Mouse (Mus musculus) liver, embryonic 11.5 days (tissue): Measurements from ENCODE around the gene 4930404H24Rik. TPM values are rescaled to one million over a fixed set of nuclear protein-coding genes. Genes with fewer than 3 reads are reported as not detected.

Experiments used
- ATAC-seq: fragments of 200-750 bp; cut with Nextera tagmentation; replicated peaks from 2 replicates; pipeline ENCODE4 v1.8.0; 2017; ENCODE audit warnings: moderate number of reproducible peaks, mild to moderate bottlenecking, moderate TSS enrichment, moderate library complexity; ENCODE audit not compliant: low FRiP score
- DNase-seq: peaks from one replicate; pipeline ENCODE4 v3.0.0-alpha.2; 2017; ENCODE audit warnings: low spot score
- H3K27ac ChIP-seq: fragments of 300-500 bp; sonication (generic); 2 replicates; pipeline ENCODE4 v1.5.1; 2014; ENCODE audit warnings: mild to moderate bottlenecking, low read depth, low read length, control low read depth
- H3K27me3 ChIP-seq: fragments of 300-500 bp; sonication (generic); replicated peaks from 2 replicates; pipeline ENCODE4 v1.6.1; 2014; ENCODE audit warnings: low read length, mixed read lengths; ENCODE audit not compliant: control insufficient read depth, insufficient read depth
- H3K36me3 ChIP-seq: fragments of 300-500 bp; sonication (generic); 2 replicates; pipeline ENCODE4 v1.6.1; 2014; ENCODE audit warnings: mild to moderate bottlenecking, low read length, moderate library complexity, mixed read lengths; ENCODE audit not compliant: control insufficient read depth, insufficient read depth
- H3K4me1 ChIP-seq: fragments of 300-500 bp; sonication (generic); replicated peaks from 2 replicates; pipeline ENCODE4 v1.6.1; 2014; ENCODE audit warnings: low read length, mixed read lengths; ENCODE audit not compliant: control insufficient read depth, insufficient read depth
- H3K4me2 ChIP-seq: fragments of 300-500 bp; sonication (generic); 2 replicates; pipeline ENCODE4 v1.6.1; 2014; ENCODE audit warnings: mild to moderate bottlenecking, control low read depth, moderate library complexity
- H3K4me3 ChIP-seq: fragments of 300-500 bp; sonication (generic); 2 replicates; pipeline ENCODE4 v1.5.1; 2014; ENCODE audit warnings: low read depth, low read length, control low read depth
- H3K9ac ChIP-seq: fragments of 300-500 bp; sonication (generic); 2 replicates; pipeline ENCODE4 v1.6.1; 2014; ENCODE audit warnings: low read depth, low read length, control low read depth
- H3K9me3 ChIP-seq: fragments of 300-500 bp; sonication (generic); 2 replicates; pipeline ENCODE4 v1.6.1; 2016; ENCODE audit warnings: low read length, inconsistent platforms, mixed read lengths; ENCODE audit not compliant: control insufficient read depth
- WGBS: fragments of 180-500 bp; shearing (Covaris S2); extraction: QIAGEN DNeasy Blood & Tissue Kit; methylation state at CpG from one replicate; pipeline ENCODE4 v1.1.7; 2014; 5-methylcytosine and 5-hydroxymethylcytosine counted together
- polyA plus RNA-seq: library from polyadenylated mRNA; unstranded; fragments of >200 nt; fragmentation: Nextera tagmentation; extraction: Ambion mirVana; gene quantifications from 2 replicates; pipeline ENCODE4 v1.2.1, GENCODE M21; 2014

The 4930404H24Rik gene
- polyA plus RNA-seq, 1 experiment from 2014 or later: not detected

- H3K4me1 ChIP-seq: peaks cover 47% of the 10 kb centered on the region
- no peak overlapping the region for H3K27ac ChIP-seq
- ATAC-seq (no peak), DNase-seq (no peak)
- H3K4me2 ChIP-seq: no peak overlapping the region
- H3K9ac ChIP-seq: no peak overlapping the region
- H3K9me3 ChIP-seq: no peaks in the 10 kb centered on the region
- no peak overlapping the region for H3K4me3 ChIP-seq
- H3K36me3 ChIP-seq: no peaks in the 10 kb centered on the region
- H3K27me3 ChIP-seq: no peaks in the 10 kb centered on the region
- WGBS: 85% methylated on average over 6 of the region's 6 CpGs
Measured at GRCm38 (mm10) chr2:153511562-153511961, 19.0 kb downstream of the 4930404H24Rik start.

- H3K4me3 ChIP-seq: no peak overlapping the region
- H3K36me3 ChIP-seq: no peaks in the 10 kb centered on the region
- 85% methylated on average over 14 of the region's 14 CpGs for WGBS
- H3K4me1 ChIP-seq: peaks cover 56% of the 10 kb centered on the region
- no peak overlapping the region for H3K4me2 ChIP-seq
- no peak overlapping the region for H3K27ac ChIP-seq
- H3K9ac ChIP-seq: no peak overlapping the region
- H3K9me3 ChIP-seq: no peaks in the 10 kb centered on the region
- ATAC-seq (no peak), DNase-seq (no peak)
- no peaks in the 10 kb centered on the region for H3K27me3 ChIP-seq
Measured at GRCm38 (mm10) chr2:153512416-153513323, 20.1 kb downstream of the 4930404H24Rik start.

GRCm38 (mm10) chr2:153513983-153514382, 21.4 kb downstream of the 4930404H24Rik start:
- Histone ChIP-seq H3K4me2 (no peak overlapping the region), H3K27me3 (no peaks in the 10 kb centered on the region), H3K9ac (no peak overlapping the region), H3K4me1 (peaks cover 48% of the 10 kb centered on the region), H3K36me3 (no peaks in the 10 kb centered on the region), H3K27ac (no peak overlapping the region), H3K9me3 (no peaks in the 10 kb centered on the region), H3K4me3 (no peak overlapping the region)
- DNase-seq (no peak), ATAC-seq (no peak)
- 88% methylated on average over 3 of the region's 3 CpGs for WGBS

- H3K4me1 ChIP-seq: peaks cover 42% of the 10 kb centered on the region
- no peaks in the 10 kb centered on the region for H3K9me3 ChIP-seq
- WGBS: 72% methylated on average over 14 of the region's 14 CpGs
- no peak overlapping the region for H3K27ac ChIP-seq
- H3K27me3 ChIP-seq: no peaks in the 10 kb centered on the region
- no peak overlapping the region for H3K9ac ChIP-seq
- H3K36me3 ChIP-seq: no peaks in the 10 kb centered on the region
- no peak for DNase-seq
- no peak overlapping the region for H3K4me2 ChIP-seq
- no peak for ATAC-seq
- no peak overlapping the region for H3K4me3 ChIP-seq
Measured at GRCm38 (mm10) chr2:153514497-153515380, 22.1 kb downstream of the 4930404H24Rik start.

- WGBS: 91% methylated on average over 6 of the region's 6 CpGs
- no peak overlapping the region for H3K4me2 ChIP-seq
Measured at GRCm38 (mm10) chr2:153515582-153515981, 23.0 kb downstream of the 4930404H24Rik start.

GRCm38 (mm10) chr2:153516961-153517360, 24.4 kb downstream of the 4930404H24Rik start:
- Histone ChIP-seq H3K27ac (no peak overlapping the region), H3K9ac (peak overlapping the region; percentile 7; the same call in 1 of the 2 replicates), H3K4me2 (no peak overlapping the region), H3K4me3 (no peak overlapping the region), H3K4me1 (peaks cover 49% of the 10 kb centered on the region), H3K9me3 (no peaks in the 10 kb centered on the region), H3K27me3 (no peaks in the 10 kb centered on the region), H3K36me3 (no peaks in the 10 kb centered on the region)
- DNase-seq (no peak), ATAC-seq (no peak; the same call in 1 of the 2 replicates)
- WGBS: 52% methylated on average over 4 of the region's 4 CpGs

More at GRCm38 (mm10) chr2:153515582-153515981, 23.0 kb downstream of the 4930404H24Rik start:
- no peak overlapping the region for H3K4me3 ChIP-seq
- ATAC-seq (no peak), DNase-seq (no peak)
- H3K4me1 ChIP-seq: peaks cover 42% of the 10 kb centered on the region
- no peak overlapping the region for H3K9ac ChIP-seq
- H3K27ac ChIP-seq: 0 out of 2 replicates have a peak overlapping the region, but pooled peaks have one; percentile 3
- no peaks in the 10 kb centered on the region for H3K36me3 ChIP-seq
- no peaks in the 10 kb centered on the region for H3K27me3 ChIP-seq
- H3K9me3 ChIP-seq: no peaks in the 10 kb centered on the region

- WGBS: 59% methylated on average over 9 of the region's 9 CpGs
Measured at GRCm38 (mm10) chr2:153520057-153520456, 27.5 kb downstream of the 4930404H24Rik start.

GRCm38 (mm10) chr2:153522270-153522669, 29.7 kb downstream of the 4930404H24Rik start:
- 0 out of 2 replicates have a peak overlapping the region, but pooled peaks have one; percentile 16 for H3K27ac ChIP-seq

More at GRCm38 (mm10) chr2:153520057-153520456, 27.5 kb downstream of the 4930404H24Rik start:
- ATAC-seq: peak; percentile 50
- Histone ChIP-seq H3K9ac (peak overlapping the region; percentile 23; the same call in 1 of the 2 replicates), H3K4me2 (no peak overlapping the region), H3K27me3 (no peaks in the 10 kb centered on the region), H3K27ac (peak overlapping the region; percentile 54), H3K4me1 (peaks cover 65% of the 10 kb centered on the region), H3K36me3 (no peaks in the 10 kb centered on the region), H3K9me3 (no peaks in the 10 kb centered on the region), H3K4me3 (no peak overlapping the region)
- DNase-seq: no peak

More at GRCm38 (mm10) chr2:153522270-153522669, 29.7 kb downstream of the 4930404H24Rik start:
- peaks cover 78% of the 10 kb centered on the region for H3K4me1 ChIP-seq
- H3K27me3 ChIP-seq: no peaks in the 10 kb centered on the region
- H3K36me3 ChIP-seq: no peaks in the 10 kb centered on the region
- 46% methylated on average over 4 of the region's 4 CpGs for WGBS
- H3K9ac ChIP-seq: peak overlapping the region; percentile 51
- no peak overlapping the region for H3K4me3 ChIP-seq
- ATAC-seq (no peak), DNase-seq (no peak)
- H3K4me2 ChIP-seq: no peak overlapping the region
- no peaks in the 10 kb centered on the region for H3K9me3 ChIP-seq
